Mouse (Mus musculus) midbrain, embryonic 11.5 days (tissue): Measurements from ENCODE around the gene Blm. TPM values are rescaled to one million over a fixed set of nuclear protein-coding genes. Genes with fewer than 3 reads are reported as not detected.

Experiments used
- ATAC-seq: fragments of 200-750 bp; cut with Nextera tagmentation; 2 replicates; pipeline ENCODE4 v1.8.0; 2017; ENCODE audit warnings: moderate TSS enrichment, moderate library complexity; ENCODE audit not compliant: low FRiP score
- DNase-seq: peaks from one replicate; pipeline ENCODE4 v3.0.0; 2015; ENCODE audit warnings: low spot score; ENCODE audit errors: missing footprints
- H3K27ac ChIP-seq: fragments of 300-500 bp; sonication (generic); 2 replicates; pipeline ENCODE4 v1.5.1; 2014; ENCODE audit warnings: low read depth, low read length
- H3K27me3 ChIP-seq: fragments of 300-500 bp; sonication (generic); 2 replicates; pipeline ENCODE4 v1.6.1; 2014; ENCODE audit warnings: mild to moderate bottlenecking, low read length, moderate library complexity, mixed read lengths; ENCODE audit not compliant: control insufficient read depth, insufficient read depth
- H3K36me3 ChIP-seq: fragments of 300-500 bp; sonication (generic); 2 replicates; pipeline ENCODE4 v1.6.1; 2014; ENCODE audit warnings: mild to moderate bottlenecking, low read length, moderate library complexity, mixed read lengths; ENCODE audit not compliant: control insufficient read depth, insufficient read depth
- H3K4me1 ChIP-seq: fragments of 300-500 bp; sonication (generic); 2 replicates; pipeline ENCODE4 v1.6.1; 2014; ENCODE audit warnings: low read length; ENCODE audit not compliant: control insufficient read depth, insufficient read depth
- H3K4me2 ChIP-seq: fragments of 300-500 bp; sonication (generic); 2 replicates; pipeline ENCODE4 v1.6.1; 2014; ENCODE audit warnings: mild to moderate bottlenecking, moderate library complexity
- H3K4me3 ChIP-seq: fragments of 300-500 bp; sonication (generic); 2 replicates; pipeline ENCODE4 v1.5.1; 2014; ENCODE audit warnings: low read depth, low read length
- H3K9ac ChIP-seq: fragments of 300-500 bp; sonication (generic); 2 replicates; pipeline ENCODE4 v1.6.1; 2014; ENCODE audit warnings: low read length
- H3K9me3 ChIP-seq: fragments of 300-500 bp; sonication (generic); 2 replicates; pipeline ENCODE4 v1.6.1; 2016; ENCODE audit warnings: low read length; ENCODE audit not compliant: control insufficient read depth
- WGBS: fragments of 180-500 bp; shearing (Covaris S2); extraction: QIAGEN DNeasy Blood & Tissue Kit; methylation state at CpG from one replicate; pipeline ENCODE4 v1.1.7; 2014; 5-methylcytosine and 5-hydroxymethylcytosine counted together
- polyA plus RNA-seq: library from polyadenylated mRNA; unstranded; fragments of >200 nt; fragmentation: Nextera tagmentation; extraction: Ambion mirVana; gene quantifications from 2 replicates; pipeline ENCODE4 v1.2.1, GENCODE M21; 2014

Blm gene
- polyA plus RNA-seq, 1 experiment from 2014 or later = 38.1 TPM

DNA sequence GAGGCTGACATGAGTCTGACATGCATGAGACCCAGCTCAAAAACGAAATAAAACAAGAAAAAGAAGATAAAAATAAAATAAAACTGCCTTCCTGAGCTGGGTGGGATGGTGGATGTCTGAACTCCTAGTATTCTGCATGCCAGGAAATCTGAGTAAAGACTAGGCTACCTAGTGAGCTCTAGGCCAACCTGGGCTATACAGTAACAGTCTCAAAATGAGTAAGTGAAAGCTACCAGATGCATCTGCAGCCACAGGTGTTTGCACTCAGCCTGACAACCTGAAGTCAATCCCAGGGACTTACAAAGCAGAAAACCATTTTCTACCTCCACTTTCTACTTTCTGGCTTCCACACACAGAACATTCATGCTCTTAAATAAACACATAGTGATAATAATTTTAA lies 45.5 kb downstream of the Blm start:
- Histone ChIP-seq H3K4me3 (no peak overlapping the region), H3K4me2 (no peak overlapping the region), H3K27ac (no peak overlapping the region), H3K9ac (no peak overlapping the region), H3K27me3 (no peaks in the 10 kb centered on the region), H3K4me1 (no peaks in the 10 kb centered on the region), H3K36me3 (no peaks in the 10 kb centered on the region), H3K9me3 (no peaks in the 10 kb centered on the region)
- WGBS = 87% methylated on average over 1 of the region's 1 CpGs
- ATAC-seq (no peak), DNase-seq (peak; percentile 21)

DNA sequence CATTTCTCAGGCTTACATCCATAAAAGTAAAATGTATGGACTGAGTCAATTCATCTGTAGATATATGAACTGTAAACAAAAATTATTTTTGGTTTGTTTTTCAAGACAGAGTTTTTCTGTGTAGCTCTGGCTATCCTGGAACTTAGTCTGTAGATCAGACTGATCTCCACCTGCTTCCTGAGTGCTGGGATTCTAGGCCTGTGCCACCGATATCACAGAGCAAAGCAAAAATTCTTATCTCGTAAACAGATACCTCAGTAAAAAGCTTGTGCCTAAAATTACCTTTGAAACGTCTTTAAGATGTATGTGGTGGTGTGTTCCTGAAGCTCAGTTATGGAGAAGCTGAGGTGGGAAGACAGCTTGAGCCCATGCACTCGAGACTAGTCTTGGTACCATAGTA lies 47.7 kb downstream of the Blm start:
- no peaks in the 10 kb centered on the region for H3K9me3 ChIP-seq
- no peaks in the 10 kb centered on the region for H3K36me3 ChIP-seq
- no peak overlapping the region for H3K4me3 ChIP-seq
- no peak overlapping the region for H3K9ac ChIP-seq
- H3K4me2 ChIP-seq = no peak overlapping the region
- no peaks in the 10 kb centered on the region for H3K4me1 ChIP-seq
- DNase-seq = no peak
- ATAC-seq = no peak
- H3K27ac ChIP-seq = no peak overlapping the region
- 89% methylated on average over 4 of the region's 4 CpGs for WGBS
- no peaks in the 10 kb centered on the region for H3K27me3 ChIP-seq

DNA sequence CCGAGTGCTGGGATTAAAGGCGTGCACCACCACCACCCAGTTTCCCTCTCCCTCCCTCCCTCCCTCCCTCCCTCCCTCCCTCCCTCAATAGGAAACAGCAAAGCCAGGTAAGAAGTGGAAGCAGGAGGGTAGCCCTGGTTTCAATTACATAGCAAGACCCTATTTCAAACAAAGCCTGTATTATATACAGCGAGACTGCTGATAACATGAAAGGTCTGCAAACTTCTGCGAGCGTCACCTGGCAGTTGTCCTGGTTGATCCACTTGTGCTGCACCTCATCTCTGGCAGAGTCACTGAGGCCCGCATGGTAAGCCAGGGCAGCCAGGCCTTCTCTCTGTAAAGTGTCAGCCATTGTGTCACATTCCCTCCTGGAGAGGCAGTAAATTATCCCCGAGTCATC lies 54.8 kb downstream of the Blm start:
- 82% methylated on average over 7 of the region's 7 CpGs for WGBS
- H3K9me3 ChIP-seq = no peaks in the 10 kb centered on the region
- H3K4me2 ChIP-seq = no peak overlapping the region
- no peaks in the 10 kb centered on the region for H3K27me3 ChIP-seq
- H3K27ac ChIP-seq = no peak overlapping the region
- no peak overlapping the region for H3K9ac ChIP-seq
- no peak for ATAC-seq
- H3K4me3 ChIP-seq = no peak overlapping the region
- no peaks in the 10 kb centered on the region for H3K4me1 ChIP-seq
- no peaks in the 10 kb centered on the region for H3K36me3 ChIP-seq
- no peak for DNase-seq

DNA sequence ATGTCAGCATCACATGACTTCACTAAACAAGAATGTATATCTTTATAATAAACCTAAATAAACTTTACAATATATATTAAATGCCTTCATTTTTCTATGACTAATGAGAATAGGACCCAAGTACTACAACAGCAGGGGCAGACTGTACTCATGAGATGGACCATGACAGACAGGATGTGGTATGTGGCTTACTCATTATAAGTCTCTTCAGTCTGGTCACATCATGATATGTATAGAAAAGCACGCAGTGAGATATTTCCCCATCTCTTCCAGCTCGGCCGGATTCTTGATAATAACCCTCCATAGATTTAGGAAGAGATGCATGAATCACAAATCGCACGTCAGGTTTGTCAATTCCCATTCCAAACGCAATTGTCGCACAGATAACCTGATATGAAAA lies 61.1 kb downstream of the Blm start:
- no peaks in the 10 kb centered on the region for H3K4me1 ChIP-seq
- ATAC-seq = no peak
- H3K9ac ChIP-seq = no peak overlapping the region
- no peaks in the 10 kb centered on the region for H3K9me3 ChIP-seq
- H3K27ac ChIP-seq = no peak overlapping the region
- no peak overlapping the region for H3K4me3 ChIP-seq
- H3K4me2 ChIP-seq = no peak overlapping the region
- 97% methylated on average over 7 of the region's 7 CpGs for WGBS
- DNase-seq = no peak
- no peaks in the 10 kb centered on the region for H3K27me3 ChIP-seq
- H3K36me3 ChIP-seq = peaks cover 3% of the 10 kb centered on the region; the same call in 1 of the 2 replicates

DNA sequence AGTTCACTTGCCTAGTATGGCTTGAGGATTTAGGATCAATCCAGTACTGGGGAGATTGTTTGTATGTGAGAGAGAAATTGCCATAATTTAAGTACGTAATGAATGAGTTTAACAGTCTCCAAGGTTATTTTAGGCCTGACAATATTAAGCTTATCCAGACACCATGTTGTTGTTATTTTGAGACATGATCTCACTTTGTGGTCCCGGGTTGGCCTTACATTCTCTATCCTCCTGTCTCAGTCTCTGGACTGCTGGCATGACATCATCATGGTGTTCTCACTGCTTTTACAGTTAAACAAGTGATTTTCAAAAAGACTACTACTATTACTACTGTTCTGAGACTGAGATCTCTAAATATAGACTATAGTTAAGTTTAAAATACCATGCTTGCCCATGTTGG lies 66.1 kb downstream of the Blm start:
- no peak overlapping the region for H3K9ac ChIP-seq
- ATAC-seq = no peak
- H3K36me3 ChIP-seq = peaks cover 3% of the 10 kb centered on the region; the same call in 1 of the 2 replicates
- H3K4me1 ChIP-seq = no peaks in the 10 kb centered on the region
- no peak overlapping the region for H3K4me3 ChIP-seq
- no peak for DNase-seq
- WGBS = 92% methylated on average over 2 of the region's 2 CpGs
- no peaks in the 10 kb centered on the region for H3K9me3 ChIP-seq
- no peaks in the 10 kb centered on the region for H3K27me3 ChIP-seq
- H3K27ac ChIP-seq = no peak overlapping the region
- no peak overlapping the region for H3K4me2 ChIP-seq

DNA sequence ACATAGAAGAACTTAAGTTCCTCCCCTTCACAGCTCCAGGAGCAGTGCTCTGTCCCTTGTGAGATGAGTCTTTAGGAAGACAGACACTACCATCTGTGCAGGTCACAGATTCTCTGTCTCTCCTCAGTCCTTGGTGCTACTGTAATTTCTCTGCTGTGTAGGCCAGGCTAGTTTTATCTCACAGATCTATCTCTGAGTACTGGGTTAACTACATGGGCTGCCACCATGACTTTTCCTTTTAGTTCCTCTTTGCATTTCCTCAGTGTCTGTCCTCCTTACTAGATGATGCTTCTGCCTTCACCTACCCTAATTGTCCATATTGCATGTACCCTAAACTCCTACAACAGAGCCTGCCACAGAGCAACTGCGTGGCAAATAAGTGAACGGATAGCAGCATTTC lies 67.6 kb downstream of the Blm start:
- WGBS = 96% methylated on average over 2 of the region's 2 CpGs
- ATAC-seq (no peak), DNase-seq (no peak)
- Histone ChIP-seq H3K4me2 (no peak overlapping the region), H3K36me3 (peaks cover 2% of the 10 kb centered on the region; the same call in 1 of the 2 replicates), H3K4me3 (no peak overlapping the region), H3K27me3 (no peaks in the 10 kb centered on the region), H3K27ac (no peak overlapping the region), H3K9me3 (no peaks in the 10 kb centered on the region), H3K9ac (no peak overlapping the region), H3K4me1 (no peaks in the 10 kb centered on the region)

DNA sequence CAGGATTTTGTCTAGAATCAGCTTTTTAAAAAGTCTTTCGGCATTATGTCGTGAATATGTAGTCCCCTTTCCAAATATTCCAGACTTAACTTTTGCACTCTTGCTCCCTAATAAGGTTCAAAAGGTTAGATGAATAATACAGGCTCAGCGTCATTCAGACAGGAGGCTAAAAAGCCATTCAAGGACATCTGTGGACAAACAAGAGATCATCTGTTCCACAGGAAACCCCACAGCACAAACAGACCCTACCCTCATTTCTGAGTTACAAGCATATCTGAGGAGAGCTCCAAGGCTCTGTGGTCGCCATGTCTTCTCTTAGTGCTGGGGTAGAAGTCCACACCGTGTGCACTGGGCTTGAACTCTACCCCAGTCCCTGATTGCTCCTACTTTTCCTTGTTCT lies 70.1 kb downstream of the Blm start:
- H3K4me2 ChIP-seq = no peak overlapping the region
- WGBS = 91% methylated on average over 5 of the region's 5 CpGs
- no peak overlapping the region for H3K9ac ChIP-seq
- H3K4me1 ChIP-seq = no peaks in the 10 kb centered on the region
- H3K36me3 ChIP-seq = peaks cover 4% of the 10 kb centered on the region; the same call in 1 of the 2 replicates
- no peak overlapping the region for H3K4me3 ChIP-seq
- no peak for ATAC-seq
- H3K27me3 ChIP-seq = no peaks in the 10 kb centered on the region
- no peak overlapping the region for H3K27ac ChIP-seq
- DNase-seq = no peak
- H3K9me3 ChIP-seq = no peaks in the 10 kb centered on the region

DNA sequence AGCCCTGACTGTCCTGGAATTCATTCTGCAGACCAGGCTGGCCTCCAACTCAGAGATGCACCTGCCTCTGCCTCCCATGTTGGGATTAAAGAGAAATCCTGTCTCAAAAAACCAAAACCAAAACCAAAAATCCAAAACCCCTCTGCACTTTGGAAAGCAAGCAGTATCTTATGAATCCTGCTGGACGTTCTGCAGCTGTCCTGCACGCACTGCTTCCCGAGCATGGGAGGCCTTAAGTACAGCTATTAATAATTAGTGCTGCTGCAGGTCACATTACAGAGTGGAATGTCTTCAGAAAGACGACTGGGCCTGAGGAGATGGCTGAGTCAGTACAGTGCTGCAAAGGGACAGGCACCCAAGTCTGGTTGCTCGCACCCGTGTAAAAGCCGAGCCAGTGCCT lies 73.0 kb downstream of the Blm start:
- peaks cover 2% of the 10 kb centered on the region; the same call in 1 of the 2 replicates for H3K36me3 ChIP-seq
- ATAC-seq = no peak

DNA sequence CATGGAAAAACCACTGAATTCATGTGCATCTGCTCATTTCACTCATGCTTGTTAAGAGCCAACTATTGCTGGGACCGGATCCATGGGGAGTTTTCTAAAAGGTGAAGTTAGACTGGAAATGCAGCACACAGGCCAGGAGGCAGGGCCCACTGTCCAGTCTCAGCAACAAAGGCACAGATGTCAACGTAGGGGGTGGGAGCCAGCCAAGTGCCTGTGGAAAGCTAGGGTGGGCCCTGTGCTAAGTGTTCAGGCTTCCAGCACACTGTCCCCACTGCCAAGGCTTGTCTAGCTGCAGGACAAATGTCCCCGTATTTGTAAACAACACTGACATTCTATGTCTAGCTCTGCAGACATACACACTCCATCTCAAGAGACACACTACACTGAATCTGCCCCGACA lies 74.0 kb downstream of the Blm start:
- Histone ChIP-seq H3K27me3 (no peaks in the 10 kb centered on the region), H3K4me1 (no peaks in the 10 kb centered on the region), H3K36me3 (peaks cover 2% of the 10 kb centered on the region; the same call in 1 of the 2 replicates), H3K9me3 (no peaks in the 10 kb centered on the region), H3K4me3 (no peak overlapping the region), H3K27ac (no peak overlapping the region), H3K4me2 (no peak overlapping the region), H3K9ac (no peak overlapping the region)
- no peak for ATAC-seq
- no peak for DNase-seq
- WGBS = 90% methylated on average over 4 of the region's 4 CpGs

More for the DNA sequence above, 73.0 kb downstream of the Blm start:
- no peaks in the 10 kb centered on the region for H3K9me3 ChIP-seq
- no peak overlapping the region for H3K9ac ChIP-seq
- H3K4me3 ChIP-seq = no peak overlapping the region
- H3K4me1 ChIP-seq = no peaks in the 10 kb centered on the region
- H3K4me2 ChIP-seq = no peak overlapping the region
- 92% methylated on average over 7 of the region's 7 CpGs for WGBS
- H3K27ac ChIP-seq = no peak overlapping the region
- no peaks in the 10 kb centered on the region for H3K27me3 ChIP-seq
- DNase-seq = no peak

DNA sequence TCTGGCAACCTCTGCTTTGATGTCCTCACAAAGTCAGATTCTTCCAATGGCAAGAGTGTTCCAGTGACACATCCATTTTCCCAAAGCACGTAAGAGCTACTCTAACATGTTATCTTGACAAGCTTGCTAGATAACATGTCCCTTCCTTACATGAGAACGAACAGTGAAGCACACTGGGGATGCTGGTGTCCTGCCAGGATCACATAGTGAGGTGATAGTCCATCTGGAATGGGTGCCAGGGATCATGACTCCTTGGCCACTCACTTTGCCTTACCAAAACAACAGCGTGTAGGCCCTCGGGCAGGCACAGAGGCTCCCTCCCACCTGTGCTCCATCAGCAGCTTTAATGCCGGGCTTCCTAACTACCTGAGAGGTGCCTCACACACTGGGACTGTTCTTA lies 74.7 kb downstream of the Blm start:
- DNase-seq (no peak), ATAC-seq (no peak)
- no peaks in the 10 kb centered on the region for H3K27me3 ChIP-seq
- 96% methylated on average over 5 of the region's 5 CpGs for WGBS
- H3K36me3 ChIP-seq = peaks cover 2% of the 10 kb centered on the region; the same call in 1 of the 2 replicates
- H3K4me3 ChIP-seq = no peak overlapping the region
- no peaks in the 10 kb centered on the region for H3K9me3 ChIP-seq
- no peak overlapping the region for H3K27ac ChIP-seq
- H3K4me1 ChIP-seq = no peaks in the 10 kb centered on the region
- no peak overlapping the region for H3K9ac ChIP-seq
- no peak overlapping the region for H3K4me2 ChIP-seq
